Comparison of ENCODE assay signal across 12 mouse cellular contexts in genomic region chr10:37250157-37250556, GRCm38 (mm10).
DNase-seq lines count a peak whose midpoint lies in the region; ATAC-seq and TF ChIP-seq lines count a peak whose summit lies in the region.
"Had no signal": no experiment of that assay in that cellular context is flagged by ENCODE, and none has a peak within 500 bp of the region (broad histone marks: within the 10 kb centered on the region; RNA-seq: fewer than 3 reads in every experiment).

No protein-coding gene starts in this region.

- H3K4me1 ChIP-seq in heart, embryonic 13.5 days = peaks cover 20% of the 10 kb centered on the region
- no peaks in the 10 kb centered on the region for H3K4me1 ChIP-seq in kidney, postnatal 0 days (replicated peaks; ENCODE audit: insufficient read depth, low read length)

- no peak overlapping the region for H3K4me2 ChIP-seq in heart, embryonic 13.5 days
- H3K4me2 ChIP-seq in kidney, postnatal 0 days (ENCODE audit: low read length) = no peak overlapping the region

- no peak overlapping the region for H3K9ac ChIP-seq in heart, embryonic 13.5 days
- H3K9ac ChIP-seq in kidney, postnatal 0 days (ENCODE audit: low read depth, low read length) = no peak overlapping the region
- H3K9ac ChIP-seq: liver, embryonic 14.5 days had no signal

- no peaks in the 10 kb centered on the region; the same call in 1 of the 2 replicates for H3K27me3 ChIP-seq in heart, embryonic 13.5 days (replicated peaks)
- no peaks in the 10 kb centered on the region for H3K27me3 ChIP-seq in kidney, postnatal 0 days (ENCODE audit: insufficient read depth, low read length)

- TF ChIP-seq CTCF in kidney, postnatal 0 days (IDR thresholded peaks at IDR 0.05; ENCODE audit: low read depth) = no peak

- DNase-seq in heart, adult 9 months (ENCODE audit: low spot score in 2 of 2) = no peak
- DNase-seq in ovary, adult 18-20 months (ENCODE audit: low spot score) = peak; percentile 52
- DNase-seq in ovary, postnatal 36 days (ENCODE audit: low spot score) = no peak
- DNase-seq in kidney, postnatal 0 days (ENCODE audit: low spot score) = peak; percentile 86
- DNase-seq in yolk sac, embryonic 10.5 days (ENCODE audit: low spot score) = peak; percentile 42
- DNase-seq in adrenal gland, postnatal 25 days = no peak
- DNase-seq in neural tube, embryonic 10.5 days (ENCODE audit: extremely low spot score, low spot score) = no peak
- DNase-seq: adrenal gland, postnatal 10 days; cerebellum, postnatal 25 days; gastrocnemius, postnatal 10 days had no signal

- no peak overlapping the region for H3K4me3 ChIP-seq in heart, embryonic 13.5 days
- H3K4me3 ChIP-seq in kidney, postnatal 0 days (replicated peaks; ENCODE audit: low read depth, low read length) = no peak overlapping the region

- 21% methylated on average over 2 of the region's 2 CpGs for WGBS in heart, embryonic 13.5 days
- 26% methylated on average over 2 of the region's 2 CpGs for WGBS in kidney, postnatal 0 days

- H3K36me3 ChIP-seq in heart, embryonic 13.5 days = no peaks in the 10 kb centered on the region
- no peaks in the 10 kb centered on the region for H3K36me3 ChIP-seq in kidney, postnatal 0 days (ENCODE audit: insufficient read depth, low read length)

- ATAC-seq in heart, embryonic 13.5 days (ENCODE audit: extremely low read depth, insufficient number of reproducible peaks, low FRiP score, low TSS enrichment) = no peak
- no peak; the same call in 1 of the 2 replicates for ATAC-seq in kidney, postnatal 0 days (replicated peaks; ENCODE audit: low FRiP score, low read depth)

- H3K9me3 ChIP-seq in heart, embryonic 13.5 days = no peaks in the 10 kb centered on the region
- H3K9me3 ChIP-seq in kidney, postnatal 0 days (replicated peaks; ENCODE audit: low read length) = no peaks in the 10 kb centered on the region

- peak overlapping the region; percentile 56; the same call in 1 of the 2 replicates for H3K27ac ChIP-seq in heart, embryonic 13.5 days (replicated peaks)
- peak overlapping the region; percentile 62 for H3K27ac ChIP-seq in kidney, postnatal 0 days
- H3K27ac ChIP-seq: liver, embryonic 14.5 days had no signal

Comparison
In these comparisons a context has a peak if more than half of its experiments do, and no peak if none do; other contexts are left out.
1. DNase-seq: peak in ovary, adult 18-20 months (single experiment), kidney, postnatal 0 days (single experiment) and yolk sac, embryonic 10.5 days (single experiment); none in heart, adult 9 months (0 of 2), ovary, postnatal 36 days (single experiment), adrenal gland, postnatal 25 days (single experiment) and neural tube, embryonic 10.5 days (single experiment).